Comparison of ENCODE assay signal across 7 mouse cellular contexts in the genomic region with DNA sequence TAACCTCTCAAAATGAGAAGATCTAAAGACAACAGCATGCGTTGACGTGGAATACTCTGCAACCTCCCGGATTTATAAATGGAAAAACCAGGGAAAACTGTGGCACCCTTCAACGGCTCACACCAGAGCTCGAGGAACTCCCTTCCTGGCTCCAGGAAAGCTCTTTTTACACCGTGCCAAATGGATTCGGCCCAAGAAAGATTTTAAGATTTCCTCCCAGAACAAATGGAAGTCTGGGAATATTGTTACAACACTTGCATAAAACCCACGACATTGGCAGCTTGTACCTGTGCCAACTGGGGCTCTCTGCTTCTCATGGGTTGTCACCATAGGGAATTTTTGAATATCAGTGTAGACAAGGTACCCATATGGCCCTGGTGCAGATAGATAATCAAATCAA.
DNase-seq lines count a peak whose midpoint lies in the region; ATAC-seq and TF ChIP-seq lines count a peak whose summit lies in the region.

No protein-coding gene starts in this region.

- H3K36me3 ChIP-seq in forebrain, postnatal 0 days (ENCODE audit: insufficient read depth): no peaks in the 10 kb centered on the region
- H3K36me3 ChIP-seq in liver, postnatal 0 days (replicated peaks; ENCODE audit: insufficient read depth, low read length): no peaks in the 10 kb centered on the region
- H3K36me3 ChIP-seq in liver, embryonic 12.5 days: no peaks in the 10 kb centered on the region

- H3K9ac ChIP-seq in forebrain, postnatal 0 days: no peak overlapping the region
- H3K9ac ChIP-seq in liver, postnatal 0 days (replicated peaks): no peak overlapping the region
- H3K9ac ChIP-seq in liver, embryonic 12.5 days: no peak overlapping the region

- DNase-seq in layer of hippocampus, adult 2 months (ENCODE audit: low spot score in 2 of 2): peak; percentile 16 to 29
- DNase-seq in layer of hippocampus, postnatal 10 days (ENCODE audit: low spot score in 2 of 2): no peak
- DNase-seq in forebrain, postnatal 0 days: peak; percentile 84
- DNase-seq in heart, postnatal 4 days: peak; percentile 5
- peak; percentile 13 for DNase-seq in right cerebral cortex, postnatal 14 days
- no peak for DNase-seq in liver, postnatal 0 days

- H3K27ac ChIP-seq in layer of hippocampus, adult 2 months: no peak overlapping the region
- no peak overlapping the region for H3K27ac ChIP-seq in forebrain, postnatal 0 days (ENCODE audit: low read depth, low read length)
- no peak overlapping the region for H3K27ac ChIP-seq in liver, postnatal 0 days (ENCODE audit: low read depth)
- H3K27ac ChIP-seq in liver, embryonic 12.5 days: no peak overlapping the region

- H3K4me1 ChIP-seq in forebrain, postnatal 0 days (ENCODE audit: insufficient read depth): no peaks in the 10 kb centered on the region
- H3K4me1 ChIP-seq in liver, postnatal 0 days (ENCODE audit: insufficient read depth): no peaks in the 10 kb centered on the region
- H3K4me1 ChIP-seq in liver, embryonic 12.5 days: no peaks in the 10 kb centered on the region

- no peak overlapping the region; the same call in 1 of the 2 replicates for H3K4me3 ChIP-seq in layer of hippocampus, adult 2 months
- H3K4me3 ChIP-seq in forebrain, postnatal 0 days (ENCODE audit: low read depth, low read length): no peak overlapping the region
- no peak overlapping the region for H3K4me3 ChIP-seq in liver, postnatal 0 days (ENCODE audit: low read depth, low read length)
- H3K4me3 ChIP-seq in liver, embryonic 12.5 days: no peak overlapping the region

- H3K4me2 ChIP-seq in forebrain, postnatal 0 days (ENCODE audit: low read depth): peak overlapping the region; percentile 13
- no peak overlapping the region for H3K4me2 ChIP-seq in liver, postnatal 0 days (ENCODE audit: low read depth, low read length)
- H3K4me2 ChIP-seq in liver, embryonic 12.5 days: no peak overlapping the region

- ATAC-seq in forebrain, postnatal 0 days: peak; percentile 91
- ATAC-seq in liver, postnatal 0 days: no peak
- ATAC-seq in liver, embryonic 12.5 days: no peak

- no peaks in the 10 kb centered on the region for H3K9me3 ChIP-seq in forebrain, postnatal 0 days (ENCODE audit: low read length)
- no peaks in the 10 kb centered on the region for H3K9me3 ChIP-seq in liver, postnatal 0 days (ENCODE audit: low read length)
- no peaks in the 10 kb centered on the region for H3K9me3 ChIP-seq in liver, embryonic 12.5 days (replicated peaks)

- no peaks in the 10 kb centered on the region for H3K27me3 ChIP-seq in forebrain, postnatal 0 days (ENCODE audit: insufficient read depth, low read length)
- H3K27me3 ChIP-seq in liver, postnatal 0 days (ENCODE audit: insufficient read depth, low read length): no peaks in the 10 kb centered on the region
- H3K27me3 ChIP-seq in liver, embryonic 12.5 days (replicated peaks): no peaks in the 10 kb centered on the region

- TF ChIP-seq EP300 in liver, postnatal 0 days (IDR thresholded peaks at IDR 0.05; ENCODE audit: low read depth): no peak

- TF ChIP-seq CTCF in layer of hippocampus, adult 2 months (conservative IDR thresholded peaks at IDR 0.05): no peak
- no peak for TF ChIP-seq CTCF in forebrain, postnatal 0 days (IDR thresholded peaks at IDR 0.05; ENCODE audit: low read depth)
- no peak for TF ChIP-seq CTCF in liver, postnatal 0 days (IDR thresholded peaks at IDR 0.05; ENCODE audit: low read depth)

- 35% methylated on average over 8 of the region's 8 CpGs for WGBS in forebrain, postnatal 0 days
- 76% methylated on average over 8 of the region's 8 CpGs for WGBS in liver, postnatal 0 days (ENCODE audit: insufficient replicate concordance)
- 72% methylated on average over 8 of the region's 8 CpGs for WGBS in liver, embryonic 12.5 days (ENCODE audit: insufficient replicate concordance)

Comparison
In these comparisons a context has a peak if more than half of its experiments do, and no peak if none do; other contexts are left out.
1. DNase-seq: peak in layer of hippocampus, adult 2 months (2 of 2), forebrain, postnatal 0 days (single experiment), heart, postnatal 4 days (single experiment) and right cerebral cortex, postnatal 14 days (single experiment); none in layer of hippocampus, postnatal 10 days (0 of 2) and liver, postnatal 0 days (single experiment).